Mouse (Mus musculus) ES-Bruce4 (cell line): ENCODE measurements at regions not wholly inside any gene's neighbourhood (a gene's known extent, or its start where the extent isn't known, plus 50 kb on each side); places are given as distances from the start of the nearest gene placed in this dataset.

ENCODE experiments used
- H3K27ac ChIP-seq: 2 replicates; pipeline ENCODE4 v1.5.1; 2012; ENCODE audit warnings: low read length, inconsistent platforms; ENCODE audit not compliant: insufficient read depth
- H3K27me3 ChIP-seq: 2 replicates; pipeline ENCODE4 v1.6.1; 2012; ENCODE audit warnings: mild to moderate bottlenecking, low read length, inconsistent platforms; ENCODE audit not compliant: control insufficient read depth, poor library complexity, insufficient read depth, severe bottlenecking
- H3K36me3 ChIP-seq: 2 replicates; pipeline ENCODE4 v1.6.1; 2012; ENCODE audit warnings: inconsistent platforms, mild to moderate bottlenecking, low read length, moderate library complexity; ENCODE audit not compliant: control insufficient read depth, poor library complexity, insufficient read depth, severe bottlenecking
- H3K4me1 ChIP-seq: one replicate; pipeline ENCODE4 v1.8.1; 2011; ENCODE audit warnings: low read length; ENCODE audit not compliant: control insufficient read depth, insufficient read depth
- H3K4me3 ChIP-seq: 2 replicates; pipeline ENCODE4 v1.5.1; 2011; ENCODE audit warnings: low read depth, mild to moderate bottlenecking, low read length
- H3K9ac ChIP-seq: 2 replicates; pipeline ENCODE4 v1.6.1; 2012; ENCODE audit warnings: low read depth, mild to moderate bottlenecking, inconsistent platforms; ENCODE audit not compliant: poor library complexity, severe bottlenecking
- H3K9me3 ChIP-seq: replicated peaks from 2 replicates; pipeline ENCODE4 v1.6.1; 2012; ENCODE audit warnings: mild to moderate bottlenecking, low read length, inconsistent platforms; ENCODE audit not compliant: control insufficient read depth, poor library complexity, insufficient read depth, severe bottlenecking
- CTCF ChIP-seq: IDR thresholded peaks from one replicate; pipeline ENCODE4 v1.8.1; 2011; ENCODE audit warnings: low read depth, low read length
- EP300 ChIP-seq: IDR thresholded peaks from 2 replicates; pipeline ENCODE4 v1.6.1; 2011; ENCODE audit warnings: low read depth, low read length; ENCODE audit not compliant: insufficient read depth
- POLR2A ChIP-seq: IDR thresholded peaks from one replicate; pipeline ENCODE4 v1.8.1; 2011; ENCODE audit warnings: low read length; ENCODE audit not compliant: insufficient read depth

- no peaks in the 10 kb centered on the region for H3K36me3 ChIP-seq
- no peaks in the 10 kb centered on the region for H3K4me1 ChIP-seq
- H3K9me3 ChIP-seq, result no peaks in the 10 kb centered on the region
- no peak overlapping the region for H3K27ac ChIP-seq
- TF ChIP-seq POLR2A, result no peak
- TF ChIP-seq CTCF, result no peak
- TF ChIP-seq EP300, result no peak
- H3K4me3 ChIP-seq, result no peak overlapping the region
- H3K9ac ChIP-seq, result no peak overlapping the region
- H3K27me3 ChIP-seq, result no peaks in the 10 kb centered on the region
Observed at GRCm38 (mm10) chr1:137331746-137332107, 371.5 kb upstream of the Nr5a2 start.

GRCm38 (mm10) chr1:137330634-137331033 is 370.4 kb upstream of the Nr5a2 start:
- TF ChIP-seq EP300, result no peak
- no peak for TF ChIP-seq POLR2A
- TF ChIP-seq CTCF, result peak; percentile 30

GRCm38 (mm10) chr1:137323884-137324594 is 363.8 kb upstream of the Nr5a2 start:
- no peak overlapping the region for H3K27ac ChIP-seq
- peak overlapping the region; percentile 11; the same call in 1 of the 2 replicates for H3K4me3 ChIP-seq
- H3K4me1 ChIP-seq, result no peaks in the 10 kb centered on the region
- no peaks in the 10 kb centered on the region for H3K36me3 ChIP-seq
- no peaks in the 10 kb centered on the region for H3K27me3 ChIP-seq
- TF ChIP-seq POLR2A (no peak), CTCF (peak; percentile 45)
- no peaks in the 10 kb centered on the region for H3K9me3 ChIP-seq
- 0 out of 2 replicates have a peak overlapping the region, but pooled peaks have one; percentile 22 for H3K9ac ChIP-seq

More at GRCm38 (mm10) chr1:137330634-137331033, 370.4 kb upstream of the Nr5a2 start:
- Histone ChIP-seq H3K9ac (no peak overlapping the region), H3K9me3 (no peaks in the 10 kb centered on the region), H3K27me3 (no peaks in the 10 kb centered on the region), H3K4me1 (no peaks in the 10 kb centered on the region), H3K36me3 (no peaks in the 10 kb centered on the region), H3K4me3 (no peak overlapping the region), H3K27ac (no peak overlapping the region)

GRCm38 (mm10) chr1:137323035-137323680 is 362.9 kb upstream of the Nr5a2 start:
- no peaks in the 10 kb centered on the region for H3K27me3 ChIP-seq
- H3K9ac ChIP-seq, result no peak overlapping the region; the same call in 1 of the 2 replicates
- no peak overlapping the region for H3K4me3 ChIP-seq
- no peaks in the 10 kb centered on the region for H3K4me1 ChIP-seq
- TF ChIP-seq EP300 (no peak), POLR2A (no peak), CTCF (no peak)
- H3K27ac ChIP-seq, result peak overlapping the region; percentile 51; the same call in 1 of the 2 replicates
- no peaks in the 10 kb centered on the region for H3K9me3 ChIP-seq
- no peaks in the 10 kb centered on the region for H3K36me3 ChIP-seq

GRCm38 (mm10) chr1:137302757-137303422 is 342.6 kb upstream of the Nr5a2 start:
- Histone ChIP-seq H3K36me3 (no peaks in the 10 kb centered on the region), H3K27ac (no peak overlapping the region), H3K4me3 (no peak overlapping the region), H3K27me3 (no peaks in the 10 kb centered on the region), H3K9ac (no peak overlapping the region), H3K4me1 (no peaks in the 10 kb centered on the region), H3K9me3 (no peaks in the 10 kb centered on the region)
- TF ChIP-seq EP300, result no peak
- TF ChIP-seq CTCF, result no peak
